Mouse (Mus musculus) adrenal gland, postnatal 36 days (tissue): ENCODE data around the gene 1700019N19Rik. TPM values are rescaled to one million over a fixed set of nuclear protein-coding genes. Genes with fewer than 3 reads are reported as not detected.

Experiments used
- DNase-seq, 2 experiments: peaks; one replicate each; pipeline ENCODE4 v3.0.0; 2021; ENCODE audit warnings: mixed read lengths in 1 of 2
- long read RNA-seq, 2 experiments: library from polyadenylated mRNA; stranded (forward); transcript quantifications; one replicate each; pipeline ENCODE4 v2.0.0; 2021; ENCODE audit warnings: borderline sequencing depth in 2 of 2
- total RNA-seq, 2 experiments: library from RNA; stranded (reverse); gene quantifications; 2 replicates each; pipeline ENCODE4 v1.2.3; 2021

The 1700019N19Rik gene
- total RNA-seq: not detected
- long read RNA-seq, experiment 1: 0 reads
- long read RNA-seq, experiment 2: 0 reads

DNA sequence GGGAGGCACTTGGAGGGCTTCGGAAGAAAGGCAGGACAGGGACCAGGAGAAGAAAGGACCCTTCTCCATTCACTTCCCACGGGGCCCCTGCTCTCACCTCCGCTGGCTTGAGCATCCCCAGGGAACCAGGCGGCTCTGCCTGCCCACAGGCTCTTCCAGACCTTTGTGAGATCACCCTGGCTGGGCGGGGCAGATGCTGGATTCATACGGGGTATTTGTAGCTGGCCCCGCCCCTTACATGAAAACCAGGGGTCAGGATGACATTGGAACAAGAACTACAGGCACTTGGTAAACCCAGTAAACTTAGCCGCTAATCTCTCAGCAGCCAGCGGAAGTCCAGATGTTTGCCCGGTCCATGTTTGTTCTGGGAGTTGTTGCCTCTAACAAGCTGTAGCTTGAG lies at the start of gene 1700019N19Rik:
Gene 1700019N19Rik, minus strand, starts transcription at position 178 of the 400 bp plus-strand sequence.
- no peak for DNase-seq

- DNase-seq: no peak
Measured at GRCm38 (mm10) chr19:58843606-58844005, 49.3 kb upstream of the 1700019N19Rik start.

DNA sequence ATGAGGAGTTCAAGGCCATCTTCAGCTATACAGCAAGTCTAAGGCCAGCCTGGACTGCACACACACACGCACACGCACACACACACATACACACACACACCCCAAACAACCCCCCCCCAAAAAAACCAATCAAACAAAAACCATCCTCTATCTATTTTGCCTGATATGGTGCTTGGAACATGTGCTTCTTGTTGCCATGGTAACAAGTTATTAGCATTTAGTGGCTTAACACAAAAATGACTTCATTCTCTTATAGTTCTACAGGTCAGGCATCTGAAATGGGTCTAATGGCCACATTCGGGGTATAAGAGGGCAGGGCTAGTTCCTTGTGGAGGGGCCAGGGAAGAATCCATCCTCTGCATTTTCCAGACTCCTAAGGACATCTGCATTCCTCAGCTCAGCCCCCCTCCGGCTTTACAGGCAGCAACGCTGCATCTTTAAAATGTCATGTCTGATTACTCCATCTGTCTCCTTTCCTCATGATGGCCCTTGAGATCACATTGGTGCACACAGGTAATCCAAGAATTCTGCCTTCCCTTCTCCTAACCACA lies 46.5 kb upstream of the 1700019N19Rik start:
- no peak for DNase-seq

GRCm38 (mm10) chr19:58839806-58840205 lies 45.5 kb upstream of the 1700019N19Rik start:
- DNase-seq: no peak

DNA sequence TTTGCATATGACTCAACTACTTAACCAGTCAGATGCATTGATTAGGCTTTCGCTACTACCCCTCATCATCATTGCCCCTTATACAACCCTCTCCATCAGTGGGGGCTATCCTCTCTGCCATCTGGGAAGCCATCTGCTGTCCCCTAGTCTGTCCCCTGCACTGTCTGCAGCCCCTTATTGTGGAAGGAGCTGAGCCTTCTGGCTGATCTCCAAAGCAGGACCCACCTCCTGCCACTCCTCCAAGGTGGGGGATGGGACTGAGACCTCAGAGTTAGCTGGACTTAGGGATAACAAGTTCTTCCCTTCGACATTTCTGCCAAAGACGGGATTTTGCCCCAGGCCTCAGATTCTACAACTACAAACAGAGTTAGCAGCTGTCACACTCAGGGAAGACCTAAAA lies 45.1 kb upstream of the 1700019N19Rik start:
- no peak for DNase-seq

GRCm38 (mm10) chr19:58838706-58839105 lies 44.4 kb upstream of the 1700019N19Rik start:
- no peak for DNase-seq

DNA sequence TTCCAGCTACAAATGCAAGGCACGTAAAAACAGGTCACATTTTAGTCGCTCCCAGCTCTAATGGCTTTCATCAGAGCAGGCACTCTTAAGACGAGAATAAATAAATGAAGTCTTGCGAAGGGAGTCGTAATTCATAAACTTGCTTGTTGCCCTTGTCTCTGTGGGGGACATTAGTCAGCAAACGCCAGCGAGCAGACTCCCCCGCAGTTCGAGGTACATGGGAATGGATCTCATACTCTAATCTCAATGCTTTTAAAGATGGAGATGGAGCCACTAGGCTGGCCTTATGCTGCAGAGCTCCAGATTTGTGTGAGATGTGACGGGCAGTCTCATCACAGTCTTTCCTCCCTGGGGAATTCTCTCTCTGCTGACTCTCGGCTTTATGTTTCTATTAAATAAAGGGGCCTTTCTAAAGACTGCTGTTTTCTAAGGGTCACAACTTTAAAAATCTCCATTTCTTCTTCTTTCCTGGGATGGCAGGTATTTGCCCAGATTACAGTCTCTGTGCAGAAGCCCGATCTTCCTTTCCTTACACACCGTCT lies 39.4 kb upstream of the 1700019N19Rik start:
- DNase-seq: no peak

DNA sequence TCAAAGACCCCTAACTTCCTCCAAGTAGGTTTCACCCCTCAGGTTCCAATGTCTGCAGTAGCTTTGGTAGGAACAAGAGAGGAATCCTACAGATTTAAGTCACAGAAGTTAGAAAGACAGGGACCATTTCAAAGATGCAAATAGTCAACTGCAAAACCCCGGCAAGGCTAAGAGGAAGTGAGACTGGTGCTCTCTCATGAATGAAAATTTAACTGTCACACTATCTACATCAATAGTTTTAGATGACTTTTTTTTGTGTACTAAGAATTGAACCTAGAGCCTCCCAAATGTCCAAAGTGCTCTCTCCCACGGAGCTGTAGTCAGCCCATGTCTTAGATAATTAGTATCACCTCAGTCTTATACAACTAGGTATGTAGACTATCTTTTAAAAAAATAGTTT lies 38.7 kb upstream of the 1700019N19Rik start:
- DNase-seq: no peak

GRCm38 (mm10) chr19:58831280-58831922 lies 37.1 kb upstream of the 1700019N19Rik start:
- DNase-seq: no peak

GRCm38 (mm10) chr19:58830182-58830581 lies 35.9 kb upstream of the 1700019N19Rik start:
- no peak for DNase-seq

DNA sequence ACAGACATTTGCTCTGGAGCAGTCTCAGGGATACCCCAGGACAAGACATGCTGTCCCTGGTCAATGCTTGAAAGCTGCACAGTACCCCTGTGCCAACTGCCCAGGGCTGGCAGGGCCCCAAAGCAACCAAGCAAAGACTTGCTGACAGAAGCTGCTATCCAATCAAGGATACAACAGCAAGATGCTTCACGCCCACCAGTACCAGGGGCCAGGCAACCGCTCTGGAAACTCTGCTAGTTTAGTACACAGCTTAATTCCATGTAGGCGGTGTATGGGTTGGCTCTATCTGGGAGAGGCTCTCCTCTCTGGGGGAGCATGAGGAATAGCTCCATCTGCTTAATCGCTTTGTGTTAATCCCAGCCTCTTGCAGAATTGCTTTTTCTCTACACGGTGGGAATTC lies 35.3 kb upstream of the 1700019N19Rik start:
- no peak for DNase-seq

- no peak for DNase-seq
Measured at GRCm38 (mm10) chr19:58827656-58828055, 33.4 kb upstream of the 1700019N19Rik start.

DNA sequence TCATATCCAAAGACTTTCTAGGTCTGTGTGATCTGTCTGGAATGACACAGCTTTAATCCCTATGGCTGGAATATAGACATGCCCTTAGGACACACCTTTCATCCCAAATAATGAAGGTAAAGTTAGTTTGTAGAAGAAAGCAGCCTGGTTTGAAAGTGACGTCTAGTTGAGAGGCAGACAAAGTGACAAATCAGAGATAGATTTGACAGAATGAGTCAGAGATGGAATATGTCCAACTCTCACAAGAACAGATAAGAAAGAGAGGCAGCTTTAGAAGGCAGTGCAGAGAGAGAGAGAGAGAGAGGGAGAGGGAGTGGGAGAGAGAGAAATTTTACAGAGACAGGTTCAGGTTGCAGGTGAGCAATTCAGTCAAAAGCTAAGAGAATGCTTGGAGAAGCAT lies 30.1 kb upstream of the 1700019N19Rik start:
- DNase-seq: no peak

DNA sequence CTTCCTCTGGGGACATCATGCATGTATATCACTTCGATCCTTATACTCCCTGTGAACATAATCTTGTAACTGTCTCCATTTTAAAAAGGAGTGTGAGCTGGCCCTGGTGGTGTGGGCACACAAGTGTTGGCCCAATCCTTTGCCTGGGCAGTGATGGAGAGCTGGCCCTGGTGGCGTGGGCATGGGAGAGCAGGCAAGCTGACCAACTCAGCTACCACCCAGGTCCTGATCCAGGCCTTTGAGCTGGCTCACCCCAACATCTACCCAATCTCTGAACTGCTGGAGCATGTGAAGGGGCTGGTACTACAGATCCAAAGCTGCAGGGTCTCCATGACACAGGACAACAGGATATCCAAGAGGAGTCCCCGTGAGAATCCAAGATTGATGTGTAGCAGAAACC lies 29.0 kb upstream of the 1700019N19Rik start:
- no peak for DNase-seq

DNA sequence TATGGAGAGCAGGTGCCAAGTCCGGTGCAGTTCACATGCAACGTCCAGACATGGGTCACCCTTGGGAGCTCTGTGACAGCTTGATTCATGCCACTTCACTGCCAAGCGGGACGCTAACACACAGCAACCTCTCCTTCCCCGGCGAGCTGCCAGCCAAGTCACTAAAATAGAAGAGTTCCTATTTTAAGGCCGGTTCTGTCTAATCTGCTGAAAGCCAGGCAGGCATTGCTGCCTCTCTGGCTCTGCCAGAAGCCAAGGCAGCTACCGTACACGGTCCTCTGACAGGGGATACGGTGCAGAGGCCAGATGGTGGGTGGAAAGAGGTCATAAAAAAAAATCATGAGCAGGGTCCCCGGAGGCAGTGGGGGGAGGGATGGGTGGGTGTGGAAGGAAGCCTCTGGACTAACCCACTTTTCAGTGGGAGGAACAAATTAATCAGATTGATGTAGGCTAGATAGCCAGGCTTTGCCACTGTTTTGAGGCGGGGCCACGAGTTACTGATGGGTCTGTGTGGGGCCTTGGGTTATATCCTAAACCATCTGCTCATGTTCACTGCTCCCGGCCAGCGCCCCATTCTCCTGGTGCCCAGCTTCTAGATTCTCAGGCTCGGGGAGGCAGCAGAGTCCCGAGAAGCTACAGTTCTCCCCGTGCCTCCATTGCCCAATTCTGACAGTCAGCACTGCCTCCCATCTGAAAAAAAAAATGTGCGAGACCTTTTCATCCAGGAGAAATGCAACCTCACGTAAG lies 28.4 kb upstream of the 1700019N19Rik start:
- DNase-seq: peak; percentile 89 to 90

GRCm38 (mm10) chr19:58818571-58819415 lies 24.5 kb upstream of the 1700019N19Rik start:
- peak in 1 of 2 experiments; percentile 47 for DNase-seq

- no peak for DNase-seq
Measured at GRCm38 (mm10) chr19:58817398-58817797, 23.1 kb upstream of the 1700019N19Rik start.

DNA sequence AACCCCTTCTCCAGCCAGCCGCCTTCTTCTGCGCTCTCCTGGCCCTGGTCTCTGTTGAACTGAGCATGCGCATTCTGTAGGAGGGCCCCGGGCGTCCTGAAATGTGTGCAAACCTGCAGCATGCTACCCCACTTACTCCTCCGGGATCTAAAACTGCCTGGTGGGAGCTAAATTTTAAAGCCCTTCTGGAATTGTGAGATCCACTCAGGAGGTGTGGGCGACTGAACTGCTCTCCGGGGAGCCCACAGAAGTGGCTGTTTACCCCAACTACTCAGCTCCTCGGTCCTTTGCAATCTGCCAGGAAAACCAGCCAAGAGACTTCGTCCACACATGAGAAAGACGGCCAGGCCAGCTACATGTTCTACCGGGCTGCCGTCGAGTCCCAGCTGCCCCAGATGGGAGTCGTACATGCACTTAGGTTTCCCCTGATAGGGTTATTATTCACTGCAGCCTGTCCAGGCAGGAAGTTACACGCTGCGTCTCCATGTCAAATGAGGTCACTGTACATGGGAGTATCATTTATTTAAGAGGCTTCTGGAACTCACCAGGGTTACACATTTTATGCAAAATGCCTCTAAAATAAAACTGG lies 22.3 kb upstream of the 1700019N19Rik start:
- no peak for DNase-seq

DNA sequence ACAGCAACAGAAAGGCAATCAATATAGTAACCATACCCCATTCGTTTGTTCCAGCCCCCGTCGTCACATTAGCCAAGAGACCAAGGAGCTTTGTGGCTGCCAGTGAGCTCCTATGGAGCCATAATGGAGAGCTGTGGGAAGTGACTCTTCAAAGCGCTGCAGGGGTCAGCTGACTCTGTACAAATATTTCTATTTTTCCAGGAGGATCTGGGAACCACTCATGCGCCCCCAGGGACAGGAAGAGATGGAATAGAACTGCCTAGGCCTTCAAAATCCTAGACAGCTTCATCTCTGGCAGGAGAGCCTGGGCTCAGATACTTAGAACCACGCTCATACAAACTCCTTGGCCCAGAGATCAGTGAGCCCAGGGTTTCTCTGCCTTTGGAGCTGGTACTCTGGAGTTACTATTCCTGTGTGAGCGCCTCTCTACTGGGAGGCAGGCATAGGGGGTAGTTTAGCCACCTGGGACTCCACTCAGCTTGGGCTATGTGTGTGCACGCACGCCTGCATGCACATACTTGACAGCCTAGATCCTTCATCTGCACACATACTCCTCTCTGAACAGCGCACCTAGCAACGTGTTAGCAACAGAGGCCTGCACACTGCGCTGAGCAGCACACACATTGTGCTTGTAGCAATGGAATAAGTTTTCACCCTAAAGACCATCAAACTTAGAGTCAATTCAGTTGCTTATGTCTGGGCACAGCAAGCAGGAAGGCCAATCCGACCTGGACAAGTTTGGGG lies 21.1 kb upstream of the 1700019N19Rik start:
- no peak for DNase-seq

DNA sequence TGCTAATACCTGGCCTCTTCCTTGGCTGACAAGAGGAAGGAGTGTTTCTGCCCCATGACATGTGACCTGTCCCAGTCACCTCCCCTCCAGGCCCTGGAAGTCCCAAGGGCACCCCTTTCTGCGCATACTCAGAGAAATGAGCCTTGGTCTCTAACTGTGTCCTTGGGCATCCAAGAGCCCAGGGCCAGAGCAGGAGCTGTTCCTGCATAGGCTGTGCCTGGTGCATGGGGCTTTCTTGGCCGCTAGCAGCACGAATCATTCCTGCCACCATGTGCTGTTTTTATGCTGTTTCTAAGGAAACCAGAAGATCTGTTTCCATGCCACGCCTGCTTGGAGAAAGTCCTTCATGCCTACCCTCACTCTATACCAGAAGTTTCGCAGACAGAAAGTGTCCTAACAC lies 16.3 kb upstream of the 1700019N19Rik start:
- peak; percentile 85 to 86 for DNase-seq

DNA sequence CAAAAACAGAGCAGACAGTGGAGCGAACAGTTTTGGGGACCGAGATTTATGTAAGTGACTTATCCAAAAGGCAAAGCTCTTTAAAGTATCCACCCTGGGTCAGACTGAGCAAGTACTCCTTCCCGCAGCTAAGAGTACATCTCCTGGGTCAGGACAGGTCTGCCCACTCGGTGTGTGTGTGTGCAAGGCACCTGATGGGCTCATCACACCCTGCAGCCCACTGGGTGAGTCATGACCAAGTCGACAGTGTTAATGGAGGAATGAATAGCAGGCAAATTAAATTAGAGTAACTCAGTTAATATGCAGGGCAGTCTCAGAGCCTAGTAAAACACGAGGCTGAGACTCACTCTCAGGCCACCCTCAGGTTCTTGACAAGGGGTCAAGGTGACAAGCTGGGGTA lies 14.6 kb upstream of the 1700019N19Rik start:
- DNase-seq: no peak
